Mouse (Mus musculus): ENCODE measurements around the gene Ncor2. TPM values are rescaled to one million over a fixed set of nuclear protein-coding genes. Genes with fewer than 3 reads are reported as not detected.

The Ncor2 gene
- polyA plus RNA-seq, 1 experiment: 75.8 TPM

DNA sequence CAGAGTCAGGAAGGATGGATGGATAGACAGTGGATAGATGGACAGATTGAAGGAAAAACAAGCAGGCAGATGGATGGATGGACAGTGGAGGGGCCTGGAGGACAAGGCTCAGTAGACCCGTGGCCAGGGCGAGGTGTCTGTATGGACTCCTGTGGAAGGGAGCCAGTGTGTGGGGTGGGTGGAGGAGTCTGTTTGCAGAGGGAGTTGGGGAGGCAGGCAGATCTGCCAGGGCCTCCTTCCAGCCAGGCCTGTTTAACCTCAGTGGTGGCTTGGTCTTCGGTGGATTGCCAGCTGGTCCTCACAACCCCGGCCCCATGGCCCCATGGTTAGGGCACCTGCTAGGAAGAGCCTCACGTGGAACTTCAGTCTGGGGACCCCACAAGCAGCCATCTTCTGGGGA is 172.1 kb downstream of the Ncor2 start:
- 66% methylated on average over 5 of the region's 5 CpGs for WGBS
- no peak overlapping the region for H3K4me3 ChIP-seq (ENCODE audit: control insufficient read depth, insufficient read depth, low read length)
- TF ChIP-seq CTCF (IDR thresholded peaks at IDR 0.05; ENCODE audit: borderline replicate concordance, control insufficient read depth, extremely low read depth, insufficient read depth, low read length, poor library complexity) (no peak), POLR2A (IDR thresholded peaks at IDR 0.05; ENCODE audit: control insufficient read depth, extremely low read depth, insufficient read depth, low read length, poor library complexity) (no peak)
- no peak for DNase-seq
- H3K4me1 ChIP-seq (replicated peaks; ENCODE audit: control insufficient read depth, insufficient read depth, low read length): no peaks in the 10 kb centered on the region
- no peak overlapping the region for H3K27ac ChIP-seq (ENCODE audit: control insufficient read depth, insufficient read depth, low read length)
- no peaks in the 10 kb centered on the region for H3K36me3 ChIP-seq (ENCODE audit: control insufficient read depth, insufficient read depth, low read length)
- no peaks in the 10 kb centered on the region; the same call in 1 of the 2 replicates for H3K27me3 ChIP-seq (ENCODE audit: control insufficient read depth, insufficient read depth, low read length)

DNA sequence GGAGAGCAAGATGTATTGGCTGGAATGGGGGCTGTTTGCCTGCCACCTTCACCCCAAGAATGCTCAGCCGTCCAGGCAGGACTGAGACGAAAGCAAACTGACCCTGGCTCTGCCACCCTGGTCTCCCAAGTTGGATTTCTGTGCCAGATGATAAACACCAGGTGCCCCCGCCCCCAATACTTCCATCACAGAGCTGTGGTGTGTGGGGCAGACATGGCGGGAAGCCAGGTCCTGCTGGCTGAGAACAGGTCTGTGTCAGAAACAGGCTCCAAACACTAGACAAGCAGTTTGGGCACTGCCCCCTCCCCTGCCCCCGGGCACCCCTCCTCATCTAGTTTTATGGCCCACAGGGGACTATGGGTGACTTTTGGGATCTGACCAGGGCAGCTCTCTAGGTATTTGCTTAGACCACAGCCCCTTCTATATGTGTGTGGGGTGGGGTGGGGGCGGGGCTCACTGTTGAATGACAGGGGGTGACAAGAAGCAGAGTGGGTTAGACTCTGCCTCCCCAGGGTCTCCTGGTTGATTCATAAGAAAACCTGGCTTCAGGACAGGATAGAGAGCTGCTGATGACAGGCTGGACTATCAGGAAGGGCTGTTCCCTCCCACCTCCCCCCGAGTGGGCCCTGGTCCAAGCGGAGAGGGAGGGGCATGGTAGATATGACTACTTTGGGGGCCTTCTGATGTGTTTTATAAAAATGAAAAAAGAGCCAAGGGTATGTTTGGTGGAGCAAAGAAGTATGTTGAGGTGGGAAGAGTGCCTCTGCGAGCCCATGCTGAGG is 173.0 kb downstream of the Ncor2 start:
- Histone ChIP-seq H3K4me3 (ENCODE audit: control insufficient read depth, insufficient read depth, low read length) (no peak overlapping the region), H3K27ac (ENCODE audit: control insufficient read depth, insufficient read depth, low read length) (no peak overlapping the region), H3K27me3 (ENCODE audit: control insufficient read depth, insufficient read depth, low read length) (no peaks in the 10 kb centered on the region; the same call in 1 of the 2 replicates), H3K4me1 (replicated peaks; ENCODE audit: control insufficient read depth, insufficient read depth, low read length) (no peaks in the 10 kb centered on the region), H3K36me3 (ENCODE audit: control insufficient read depth, insufficient read depth, low read length) (no peaks in the 10 kb centered on the region)
- DNase-seq: no peak
- no peak for TF ChIP-seq CTCF (IDR thresholded peaks at IDR 0.05; ENCODE audit: borderline replicate concordance, control insufficient read depth, extremely low read depth, insufficient read depth, low read length, poor library complexity)
- TF ChIP-seq POLR2A (IDR thresholded peaks at IDR 0.05; ENCODE audit: control insufficient read depth, extremely low read depth, insufficient read depth, low read length, poor library complexity): no peak
- 78% methylated on average over 9 of the region's 9 CpGs for WGBS

DNA sequence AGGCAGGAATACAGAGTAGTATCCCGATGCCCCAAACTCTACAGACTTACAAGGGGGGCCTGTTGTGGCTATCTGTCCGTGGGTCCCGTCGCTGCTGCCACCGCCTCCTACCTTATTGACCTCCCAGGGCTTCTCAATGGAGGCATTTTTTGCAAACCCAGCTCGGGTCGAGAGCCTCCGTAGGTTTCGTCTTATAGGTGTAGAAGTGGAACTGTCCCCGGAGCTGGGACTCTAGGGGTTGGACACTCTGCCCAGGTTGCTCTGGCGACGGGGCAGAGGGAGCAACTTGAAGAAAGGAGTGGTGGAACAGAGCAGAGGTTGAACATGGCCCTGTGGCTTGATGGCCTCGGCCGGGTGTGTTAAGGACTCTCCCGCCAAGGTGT is 175.2 kb downstream of the Ncor2 start:
- TF ChIP-seq CTCF (IDR thresholded peaks at IDR 0.05; ENCODE audit: borderline replicate concordance, control insufficient read depth, extremely low read depth, insufficient read depth, low read length, poor library complexity) (no peak), POLR2A (IDR thresholded peaks at IDR 0.05; ENCODE audit: control insufficient read depth, extremely low read depth, insufficient read depth, low read length, poor library complexity) (no peak)
- Histone ChIP-seq H3K27ac (ENCODE audit: control insufficient read depth, insufficient read depth, low read length) (no peak overlapping the region), H3K27me3 (ENCODE audit: control insufficient read depth, insufficient read depth, low read length) (no peaks in the 10 kb centered on the region; the same call in 1 of the 2 replicates), H3K4me1 (replicated peaks; ENCODE audit: control insufficient read depth, insufficient read depth, low read length) (no peaks in the 10 kb centered on the region), H3K36me3 (ENCODE audit: control insufficient read depth, insufficient read depth, low read length) (no peaks in the 10 kb centered on the region), H3K4me3 (ENCODE audit: control insufficient read depth, insufficient read depth, low read length) (no peak overlapping the region)
- 39% methylated on average over 15 of the region's 15 CpGs for WGBS
- DNase-seq: no peak

DNA sequence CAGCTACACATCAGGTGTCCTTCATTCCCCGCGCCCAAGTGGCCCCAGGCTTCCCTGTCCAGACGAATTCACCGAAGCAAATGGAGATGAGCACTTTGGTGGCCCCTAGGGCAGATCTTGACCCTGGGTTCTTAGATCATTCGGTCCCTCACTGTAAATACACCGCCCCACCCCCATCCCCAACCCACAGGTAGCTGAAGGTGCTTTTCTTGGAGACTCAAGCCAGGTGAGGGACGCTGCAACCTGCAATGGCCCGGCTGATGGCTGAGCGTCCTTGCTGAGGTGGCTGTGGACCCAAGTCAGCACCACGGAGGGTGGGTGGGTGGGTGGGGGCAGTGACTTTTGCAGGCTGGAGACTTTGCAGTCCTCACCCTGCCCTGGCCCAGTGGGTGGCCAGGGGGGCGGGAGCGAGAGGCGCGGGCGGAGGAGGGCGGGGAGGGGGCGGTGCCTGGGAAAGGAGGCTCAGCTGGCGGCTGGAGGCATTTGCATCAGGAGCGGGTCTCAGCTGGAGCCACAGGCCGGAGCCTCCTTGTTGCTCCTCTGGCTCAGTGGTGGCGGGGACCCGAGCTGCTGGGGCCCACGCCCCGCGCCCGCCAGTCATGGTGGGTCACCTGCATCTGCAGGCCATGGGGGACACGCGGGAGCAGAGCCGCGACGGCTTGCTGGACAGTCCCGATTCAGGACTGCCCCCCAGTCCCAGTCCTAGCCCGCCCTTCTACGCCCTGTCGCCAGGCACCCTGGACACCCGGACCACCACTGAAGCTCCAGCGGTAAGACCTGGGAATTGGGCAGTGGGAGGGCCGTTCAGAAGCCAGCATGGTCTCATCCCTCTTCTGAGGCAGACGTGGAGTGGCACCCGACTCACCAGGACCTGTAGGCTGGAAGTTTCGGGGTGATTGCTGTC is 175.8 kb downstream of the Ncor2 start, which contains the start of gene Rflna:
TSS of gene Rflna (plus strand) at position 253 of the 904 bp plus-strand sequence.
- no peak for TF ChIP-seq POLR2A (IDR thresholded peaks at IDR 0.05; ENCODE audit: control insufficient read depth, extremely low read depth, insufficient read depth, low read length, poor library complexity)
- no peak for TF ChIP-seq CTCF (IDR thresholded peaks at IDR 0.05; ENCODE audit: borderline replicate concordance, control insufficient read depth, extremely low read depth, insufficient read depth, low read length, poor library complexity)
- DNase-seq: no peak
- H3K4me3 ChIP-seq (ENCODE audit: control insufficient read depth, insufficient read depth, low read length): no peak within 1 kb of the TSS
- no peaks in the 10 kb centered on the region for H3K4me1 ChIP-seq (replicated peaks; ENCODE audit: control insufficient read depth, insufficient read depth, low read length)
- no peaks in the 10 kb centered on the region for H3K36me3 ChIP-seq (ENCODE audit: control insufficient read depth, insufficient read depth, low read length)
- WGBS: 19% methylated on average over 41 of the region's 41 CpGs
- H3K27me3 ChIP-seq (ENCODE audit: control insufficient read depth, insufficient read depth, low read length): no peaks in the 10 kb centered on the region; the same call in 1 of the 2 replicates
- H3K27ac ChIP-seq (ENCODE audit: control insufficient read depth, insufficient read depth, low read length): no peak within 1 kb of the TSS

DNA sequence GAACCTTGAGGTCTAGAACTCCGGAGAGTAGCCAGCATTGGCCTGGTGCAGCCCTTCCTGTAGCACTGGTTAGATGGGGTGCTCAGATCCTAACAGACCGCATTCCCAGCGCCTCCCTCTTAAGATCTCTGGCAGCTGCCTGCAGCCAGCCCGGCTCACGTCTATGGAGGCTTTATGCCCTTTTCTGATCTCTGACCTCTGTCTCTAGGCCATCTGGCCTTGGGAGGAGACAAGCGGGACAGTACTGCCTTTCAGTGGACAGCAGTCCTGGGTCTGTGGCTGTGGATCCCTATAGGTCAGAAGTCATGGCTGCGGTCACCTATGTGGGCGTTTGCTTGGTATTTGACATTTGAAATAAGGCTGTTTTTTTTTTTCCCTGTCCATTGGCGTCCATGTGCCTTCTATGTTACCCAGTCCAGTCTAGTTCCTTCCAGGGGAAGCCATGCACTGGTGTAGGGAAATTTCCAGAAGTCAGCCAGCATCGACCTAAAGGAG is 178.2 kb downstream of the Ncor2 start:
- no peak overlapping the region for H3K27ac ChIP-seq (ENCODE audit: control insufficient read depth, insufficient read depth, low read length)
- H3K4me3 ChIP-seq (ENCODE audit: control insufficient read depth, insufficient read depth, low read length): no peak overlapping the region
- H3K36me3 ChIP-seq (ENCODE audit: control insufficient read depth, insufficient read depth, low read length): no peaks in the 10 kb centered on the region
- H3K4me1 ChIP-seq (replicated peaks; ENCODE audit: control insufficient read depth, insufficient read depth, low read length): peaks cover 3% of the 10 kb centered on the region; the same call in 1 of the 2 replicates
- no peak for DNase-seq
- TF ChIP-seq CTCF (IDR thresholded peaks at IDR 0.05; ENCODE audit: borderline replicate concordance, control insufficient read depth, extremely low read depth, insufficient read depth, low read length, poor library complexity) (no peak), POLR2A (IDR thresholded peaks at IDR 0.05; ENCODE audit: control insufficient read depth, extremely low read depth, insufficient read depth, low read length, poor library complexity) (no peak)
- H3K27me3 ChIP-seq (ENCODE audit: control insufficient read depth, insufficient read depth, low read length): no peaks in the 10 kb centered on the region; the same call in 1 of the 2 replicates
- 97% methylated on average over 10 of the region's 10 CpGs for WGBS

DNA sequence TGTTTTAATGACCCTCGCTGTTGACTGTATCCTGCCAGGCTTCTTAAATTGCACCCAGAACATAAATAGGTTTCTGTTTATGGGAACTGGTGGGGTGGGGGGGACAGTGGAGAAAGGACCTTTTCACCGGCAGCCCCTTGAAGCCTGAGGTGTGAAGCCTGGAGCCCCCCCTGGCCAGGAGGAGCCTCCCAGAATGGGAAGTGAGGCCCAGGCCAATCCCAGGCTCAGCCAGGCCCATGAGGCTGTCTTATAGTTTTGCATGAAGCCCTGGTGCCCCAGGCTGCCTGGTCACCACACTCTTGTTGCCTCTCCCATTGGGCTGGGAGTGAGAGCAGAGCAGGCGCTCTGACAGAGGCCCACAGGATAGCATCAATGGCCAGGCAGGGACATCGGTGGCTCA is 181.1 kb downstream of the Ncor2 start:
- over 99% methylated on average over 4 of the region's 4 CpGs for WGBS
- no peaks in the 10 kb centered on the region for H3K27me3 ChIP-seq (ENCODE audit: control insufficient read depth, insufficient read depth, low read length)
- H3K27ac ChIP-seq (ENCODE audit: control insufficient read depth, insufficient read depth, low read length): no peak overlapping the region
- peaks cover 4% of the 10 kb centered on the region; the same call in 1 of the 2 replicates for H3K4me1 ChIP-seq (replicated peaks; ENCODE audit: control insufficient read depth, insufficient read depth, low read length)
- no peak for DNase-seq
- no peaks in the 10 kb centered on the region for H3K36me3 ChIP-seq (ENCODE audit: control insufficient read depth, insufficient read depth, low read length)
- no peak for TF ChIP-seq POLR2A (IDR thresholded peaks at IDR 0.05; ENCODE audit: control insufficient read depth, extremely low read depth, insufficient read depth, low read length, poor library complexity)
- TF ChIP-seq CTCF (IDR thresholded peaks at IDR 0.05; ENCODE audit: borderline replicate concordance, control insufficient read depth, extremely low read depth, insufficient read depth, low read length, poor library complexity): no peak
- no peak overlapping the region for H3K4me3 ChIP-seq (ENCODE audit: control insufficient read depth, insufficient read depth, low read length)

All from thymus, adult 2 months (tissue).